Mouse (Mus musculus) limb, embryonic 10.5 days (tissue): ENCODE data around the gene Phldb1. TPM values are rescaled to one million over a fixed set of nuclear protein-coding genes. Genes with fewer than 3 reads are reported as not detected.
A peak's percentile ranks its signal among the peaks of the same experiment; 100 is the strongest.

Source experiments
- DNase-seq: peaks from one replicate; pipeline ENCODE4 v3.0.0-alpha.2; 2017; ENCODE audit warnings: low spot score
- H3K27ac ChIP-seq: fragments of 300-500 bp; sonication (generic); 2 replicates; pipeline ENCODE4 v1.5.1; 2016; ENCODE audit warnings: mild to moderate bottlenecking
- H3K27me3 ChIP-seq: fragments of 300-500 bp; sonication (generic); 2 replicates; pipeline ENCODE4 v1.6.1; 2016; ENCODE audit warnings: low read depth, mild to moderate bottlenecking; ENCODE audit not compliant: poor library complexity, severe bottlenecking
- H3K36me3 ChIP-seq: fragments of 300-500 bp; sonication (generic); 2 replicates; pipeline ENCODE4 v1.6.1; 2016; ENCODE audit warnings: mild to moderate bottlenecking, moderate library complexity
- H3K4me1 ChIP-seq: fragments of 300-500 bp; sonication (generic); 2 replicates; pipeline ENCODE4 v1.6.1; 2016
- H3K4me3 ChIP-seq: fragments of 300-500 bp; sonication (generic); 2 replicates; pipeline ENCODE4 v1.5.1; 2016; ENCODE audit warnings: mild to moderate bottlenecking, moderate library complexity
- H3K9me3 ChIP-seq: fragments of 300-500 bp; sonication (generic); replicated peaks from 2 replicates; pipeline ENCODE4 v1.6.1; 2016; ENCODE audit warnings: mild to moderate bottlenecking
- WGBS: fragments of 180-500 bp; shearing (Covaris S2); methylation state at CpG from one replicate; pipeline ENCODE4 v1.1.7; 2016; 5-methylcytosine and 5-hydroxymethylcytosine counted together
- polyA plus RNA-seq: library from polyadenylated mRNA; unstranded; fragments of >200 nt; fragmentation: Nextera tagmentation; extraction: Ambion mirVana; gene quantifications from 2 replicates; pipeline ENCODE4 v1.2.1, GENCODE M21; 2016

Phldb1 gene
- polyA plus RNA-seq, 1 experiment from 2014 or later: 55.9 TPM

DNA sequence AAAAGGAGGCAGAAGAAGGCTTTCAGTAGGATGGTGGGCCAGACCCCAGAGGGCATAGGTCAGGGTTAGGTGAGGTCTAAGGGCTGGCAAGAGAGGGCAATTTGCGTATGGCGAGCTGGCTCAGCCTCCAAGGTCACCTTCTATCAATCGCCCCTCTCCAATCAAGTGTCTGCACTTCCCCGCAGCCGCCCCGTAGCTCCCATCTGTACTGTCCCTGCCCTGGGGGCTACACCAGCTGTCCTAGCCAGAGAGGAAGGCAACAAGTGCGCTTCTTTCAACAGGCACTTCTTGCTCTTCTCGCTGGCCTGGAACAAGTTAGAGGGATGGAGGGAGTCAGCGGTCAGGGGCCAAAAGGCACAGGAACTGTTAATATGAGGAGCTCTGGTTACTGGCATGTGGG, 47.0 kb downstream of the Phldb1 start:
- Histone ChIP-seq H3K36me3 (peaks cover 66% of the 10 kb centered on the region), H3K9me3 (no peaks in the 10 kb centered on the region), H3K4me1 (peaks cover 20% of the 10 kb centered on the region), H3K27ac (no peak overlapping the region), H3K4me3 (no peak overlapping the region), H3K27me3 (no peaks in the 10 kb centered on the region)
- 65% methylated on average over 9 of the region's 9 CpGs for WGBS
- no peak for DNase-seq

DNA sequence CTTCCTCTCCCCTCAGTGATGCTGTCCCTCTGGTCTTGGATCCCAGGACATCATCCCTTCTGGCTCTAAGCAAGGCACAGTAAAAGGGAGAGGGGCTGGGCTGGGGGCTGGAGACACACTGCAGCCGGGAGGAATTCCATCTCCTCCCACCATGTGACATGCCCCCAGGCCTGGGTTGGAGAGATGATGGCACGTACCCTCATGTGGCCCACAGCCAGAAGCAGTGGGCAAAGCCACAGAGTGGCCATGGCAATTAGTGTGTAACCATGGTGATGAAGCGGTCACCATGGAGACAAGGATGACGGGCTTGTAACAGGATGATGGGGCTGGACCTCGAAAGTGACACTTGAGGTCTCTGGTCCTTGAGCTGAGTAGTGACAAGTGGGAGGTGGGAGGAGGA, 48.4 kb downstream of the Phldb1 start:
- peaks cover 52% of the 10 kb centered on the region for H3K36me3 ChIP-seq
- 79% methylated on average over 5 of the region's 5 CpGs for WGBS
- peaks cover 20% of the 10 kb centered on the region for H3K4me1 ChIP-seq
- no peaks in the 10 kb centered on the region for H3K9me3 ChIP-seq
- H3K4me3 ChIP-seq: no peak overlapping the region
- no peak overlapping the region for H3K27ac ChIP-seq
- no peak for DNase-seq
- H3K27me3 ChIP-seq: no peaks in the 10 kb centered on the region

DNA sequence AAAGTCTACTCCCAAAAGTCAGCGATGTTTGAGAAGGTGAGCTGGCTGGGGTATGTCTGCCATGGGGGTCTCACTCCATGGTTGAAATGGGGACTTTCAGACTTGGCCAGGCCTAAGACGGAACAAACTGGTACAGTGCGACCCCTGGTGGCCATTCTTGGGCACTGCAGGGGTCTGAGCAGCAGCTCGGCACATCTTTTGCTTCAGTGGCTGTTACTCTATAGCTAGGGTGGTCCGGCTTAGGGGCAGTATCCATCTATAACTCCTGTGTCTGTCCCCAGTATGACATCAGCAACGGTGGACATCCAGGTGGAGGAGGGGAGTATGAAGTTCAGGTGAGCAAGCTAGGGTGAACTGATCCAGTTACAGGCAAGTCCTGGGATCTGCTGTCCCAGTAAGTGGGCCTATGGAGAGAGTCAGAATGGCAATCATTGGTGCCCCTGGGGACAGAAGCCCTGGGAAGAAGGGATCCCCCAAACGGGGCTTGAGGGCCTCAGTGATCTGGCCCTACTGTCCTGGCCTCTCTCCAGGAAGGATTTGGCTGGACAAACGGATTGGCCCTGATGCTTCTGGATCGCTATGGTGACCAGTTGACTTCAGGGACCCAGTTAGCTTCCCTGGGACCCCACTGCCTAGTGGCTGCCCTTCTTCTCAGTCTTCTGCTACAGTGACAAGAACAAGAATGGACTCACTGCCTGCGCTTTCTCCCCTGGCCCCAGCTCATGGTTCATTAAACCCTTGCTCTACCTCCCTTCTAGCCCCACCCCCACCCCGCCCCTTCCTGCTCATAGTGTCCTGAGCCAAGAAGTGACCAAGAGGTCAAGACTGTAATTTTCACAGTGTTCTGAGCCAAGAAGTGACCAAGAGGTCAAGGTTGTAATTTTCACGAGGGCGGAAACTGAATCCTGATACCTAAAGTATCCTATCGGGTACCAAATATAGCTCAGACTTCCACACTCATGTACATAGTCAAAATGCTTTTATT, 49.4 kb downstream of the Phldb1 start:
- Histone ChIP-seq H3K4me1 (peaks cover 15% of the 10 kb centered on the region), H3K27ac (0 out of 2 replicates have a peak overlapping the region, but pooled peaks have one; percentile 30), H3K4me3 (no peak overlapping the region), H3K27me3 (no peaks in the 10 kb centered on the region), H3K9me3 (no peaks in the 10 kb centered on the region), H3K36me3 (peaks cover 42% of the 10 kb centered on the region)
- 42% methylated on average over 14 of the region's 14 CpGs for WGBS
- peak; percentile 89 for DNase-seq

DNA sequence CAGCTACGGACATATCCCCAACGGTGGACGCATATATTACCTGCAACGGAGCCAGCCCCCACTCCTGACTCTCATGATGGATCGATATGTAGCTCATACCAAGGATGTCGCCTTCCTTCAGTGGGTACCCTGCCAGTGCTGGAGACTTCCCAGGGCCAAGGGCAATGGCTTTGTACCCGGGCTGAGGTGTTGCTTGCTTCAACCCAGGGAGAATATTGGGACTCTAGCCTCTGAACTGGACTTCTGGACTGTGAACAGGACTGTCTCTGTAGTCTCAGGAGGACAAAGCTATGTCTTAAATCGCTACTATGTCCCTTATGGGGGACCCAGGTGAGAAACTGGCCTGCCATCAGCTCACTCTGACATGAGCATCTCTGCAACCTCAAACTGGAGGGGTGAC, 52.0 kb downstream of the Phldb1 start:
- peaks cover 14% of the 10 kb centered on the region for H3K4me1 ChIP-seq
- no peak overlapping the region for H3K4me3 ChIP-seq
- H3K27me3 ChIP-seq: no peaks in the 10 kb centered on the region
- H3K9me3 ChIP-seq: no peaks in the 10 kb centered on the region
- 90% methylated on average over 8 of the region's 8 CpGs for WGBS
- no peak for DNase-seq
- H3K36me3 ChIP-seq: peaks cover 19% of the 10 kb centered on the region
- H3K27ac ChIP-seq: 0 out of 2 replicates have a peak overlapping the region, but pooled peaks have one; percentile 19

DNA sequence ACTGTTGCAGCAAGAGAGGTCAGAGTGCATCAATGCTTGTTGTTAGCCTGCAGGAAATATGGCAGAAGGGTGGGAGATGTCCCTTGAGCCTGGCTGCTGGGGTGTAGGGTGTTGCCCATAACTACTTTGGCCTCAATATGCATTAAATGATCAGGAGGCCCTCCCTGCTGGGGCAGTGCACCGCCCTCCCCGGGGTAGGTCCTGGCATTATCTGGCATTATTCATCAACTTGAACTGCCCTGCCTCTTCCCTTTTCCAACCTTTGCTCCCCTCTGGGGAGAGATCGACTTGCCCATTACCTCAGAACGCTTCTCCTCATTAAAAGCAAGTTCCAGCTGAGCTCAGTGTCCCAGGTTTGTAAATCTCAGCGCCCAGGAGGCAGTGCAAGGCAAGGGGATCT, 55.4 kb downstream of the Phldb1 start:
- H3K4me3 ChIP-seq: no peak overlapping the region
- H3K36me3 ChIP-seq: no peaks in the 10 kb centered on the region
- H3K9me3 ChIP-seq: no peaks in the 10 kb centered on the region
- no peaks in the 10 kb centered on the region for H3K27me3 ChIP-seq
- 66% methylated on average over 5 of the region's 5 CpGs for WGBS
- no peak overlapping the region for H3K27ac ChIP-seq
- no peaks in the 10 kb centered on the region for H3K4me1 ChIP-seq
- no peak for DNase-seq

DNA sequence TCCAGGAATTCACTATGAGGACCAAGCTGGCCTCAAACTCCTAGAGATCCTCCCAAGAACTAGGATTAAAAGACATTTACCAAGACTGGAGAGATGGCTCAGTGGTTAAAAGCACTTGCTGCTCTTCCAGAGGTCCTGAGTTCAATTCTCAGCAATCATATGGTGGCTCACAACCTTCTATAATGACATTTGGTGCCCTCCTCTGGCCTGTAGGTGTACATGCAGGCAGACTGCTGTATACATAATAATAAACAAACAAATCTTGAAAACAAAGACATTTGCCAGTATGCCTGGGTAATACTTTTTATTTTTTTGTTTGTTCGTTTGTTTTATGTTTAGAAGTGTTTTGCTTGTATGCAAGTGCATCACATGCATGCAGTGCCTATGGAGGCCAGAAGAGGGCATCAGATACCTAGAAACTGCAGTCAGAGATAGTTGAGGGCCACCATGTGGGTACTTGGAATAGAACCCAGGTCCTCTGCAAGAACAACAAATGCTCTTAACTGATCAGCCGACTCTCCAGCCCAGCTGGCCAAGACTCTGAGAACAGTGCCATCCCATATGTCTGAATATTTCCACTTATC, 56.6 kb downstream of the Phldb1 start:
- H3K36me3 ChIP-seq: no peaks in the 10 kb centered on the region
- H3K27me3 ChIP-seq: no peaks in the 10 kb centered on the region
- DNase-seq: no peak
- 82% methylated on average over 2 of the region's 2 CpGs for WGBS
- H3K4me3 ChIP-seq: no peak overlapping the region
- H3K9me3 ChIP-seq: no peaks in the 10 kb centered on the region
- no peak overlapping the region for H3K27ac ChIP-seq
- H3K4me1 ChIP-seq: no peaks in the 10 kb centered on the region

DNA sequence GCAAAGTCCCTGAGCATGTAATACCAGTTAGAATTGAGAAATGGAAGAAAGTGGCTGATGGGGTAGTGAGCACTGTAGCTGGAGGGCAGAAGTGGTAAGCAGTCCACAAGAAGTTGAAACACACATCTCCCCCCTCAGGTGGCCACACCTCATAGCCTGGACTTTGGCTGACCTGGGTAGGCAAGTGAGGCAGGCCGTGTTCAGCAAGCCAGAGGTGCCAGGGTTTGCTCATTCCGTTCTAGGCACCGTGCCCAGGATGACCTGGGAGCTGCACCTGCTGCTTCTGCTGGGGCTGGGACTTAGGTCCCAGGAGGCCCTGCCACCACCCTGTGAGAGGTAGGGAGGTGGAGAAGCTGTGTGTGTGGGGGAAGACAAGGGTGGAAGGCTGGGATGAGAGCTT, 62.0 kb downstream of the Phldb1 start, which contains the start of gene Treh:
TSS of gene Treh (plus strand) at position 229 of the 400 bp plus-strand sequence.
- Histone ChIP-seq H3K27me3 (no peaks in the 10 kb centered on the region), H3K9me3 (no peaks in the 10 kb centered on the region), H3K36me3 (no peaks in the 10 kb centered on the region), H3K4me1 (no peaks in the 10 kb centered on the region), H3K27ac (no peak within 1 kb of the TSS), H3K4me3 (no peak within 1 kb of the TSS)
- DNase-seq: no peak
- WGBS: 85% methylated on average over 3 of the region's 3 CpGs

DNA sequence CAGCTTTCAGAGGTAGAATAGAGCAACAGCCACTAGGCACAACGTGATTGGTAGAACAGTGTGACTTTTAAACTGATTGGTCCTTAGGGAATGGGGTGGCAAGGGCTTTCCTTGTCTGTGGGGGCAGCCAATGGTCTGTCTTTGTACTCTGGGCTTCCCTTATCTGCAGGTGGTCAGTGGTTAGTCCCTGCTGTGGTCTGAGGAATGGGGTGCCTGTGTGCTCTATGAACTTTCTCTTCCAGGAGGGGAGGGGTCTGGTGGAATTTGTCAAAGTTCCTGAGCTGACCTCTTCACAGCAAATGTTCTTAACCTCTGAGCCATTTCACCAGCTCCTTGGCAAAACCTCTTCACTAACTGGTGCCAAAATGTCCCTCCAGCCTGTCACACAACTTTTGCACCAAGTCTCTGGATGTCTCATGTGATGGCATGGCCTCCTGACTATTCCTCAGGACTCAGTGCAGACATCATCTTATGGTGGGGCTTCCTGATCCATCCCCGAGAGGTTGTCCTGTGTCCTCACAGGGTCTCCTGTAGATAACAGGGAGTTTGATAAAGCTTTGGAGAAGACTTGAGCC, 62.6 kb downstream of the Phldb1 start:
- DNase-seq: no peak
- no peak overlapping the region for H3K27ac ChIP-seq
- WGBS: 70% methylated on average over 2 of the region's 2 CpGs
- H3K27me3 ChIP-seq: no peaks in the 10 kb centered on the region
- H3K9me3 ChIP-seq: no peaks in the 10 kb centered on the region
- no peaks in the 10 kb centered on the region for H3K36me3 ChIP-seq
- H3K4me1 ChIP-seq: no peaks in the 10 kb centered on the region
- H3K4me3 ChIP-seq: no peak overlapping the region

DNA sequence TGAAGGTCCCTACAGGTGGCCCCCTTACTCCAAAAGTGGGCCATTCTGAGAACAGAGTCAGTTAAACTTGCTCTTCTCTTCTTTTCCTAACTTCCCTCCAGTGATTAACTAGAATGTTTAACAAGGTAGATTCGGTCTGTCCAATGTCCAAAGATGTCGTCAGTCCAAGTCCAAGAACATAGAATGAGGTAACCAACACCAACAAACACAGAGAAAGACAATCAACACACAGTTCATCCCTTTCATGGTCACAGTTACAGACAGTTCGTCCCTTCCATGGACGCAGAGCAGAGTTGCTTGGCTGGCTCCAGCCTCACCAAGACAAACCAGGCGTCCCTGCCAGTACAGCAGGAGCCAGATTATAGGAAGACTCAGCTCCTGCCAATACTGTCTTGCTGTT, 63.6 kb downstream of the Phldb1 start:
- Histone ChIP-seq H3K4me1 (no peaks in the 10 kb centered on the region), H3K36me3 (no peaks in the 10 kb centered on the region), H3K4me3 (no peak overlapping the region), H3K27ac (no peak overlapping the region), H3K9me3 (no peaks in the 10 kb centered on the region), H3K27me3 (no peaks in the 10 kb centered on the region)
- 94% methylated on average over 5 of the region's 5 CpGs for WGBS
- no peak for DNase-seq

DNA sequence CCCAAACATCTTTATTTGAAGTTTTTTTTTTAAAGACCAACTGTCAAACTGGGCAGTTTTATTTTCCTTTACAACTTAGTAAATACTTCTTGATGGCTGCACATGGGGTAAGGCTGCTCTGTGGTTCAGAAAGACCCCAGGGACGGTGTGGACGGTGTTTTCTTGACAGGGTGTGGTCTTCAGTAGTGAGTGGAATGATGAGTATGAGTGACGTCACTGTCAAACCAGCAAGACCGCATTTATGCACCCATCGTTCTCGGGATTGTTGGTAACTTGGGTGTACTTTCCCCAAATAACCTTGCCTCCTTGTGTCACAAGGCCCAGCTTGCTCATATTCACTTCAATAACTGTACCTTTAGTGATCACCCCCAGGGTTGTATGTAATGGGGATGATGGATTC, 71.3 kb downstream of the Phldb1 start:
- H3K36me3 ChIP-seq: no peaks in the 10 kb centered on the region
- no peak for DNase-seq
- no peaks in the 10 kb centered on the region for H3K27me3 ChIP-seq
- no peaks in the 10 kb centered on the region for H3K4me1 ChIP-seq
- no peak overlapping the region for H3K4me3 ChIP-seq
- no peak overlapping the region for H3K27ac ChIP-seq
- 91% methylated on average over 6 of the region's 6 CpGs for WGBS
- no peaks in the 10 kb centered on the region for H3K9me3 ChIP-seq

DNA sequence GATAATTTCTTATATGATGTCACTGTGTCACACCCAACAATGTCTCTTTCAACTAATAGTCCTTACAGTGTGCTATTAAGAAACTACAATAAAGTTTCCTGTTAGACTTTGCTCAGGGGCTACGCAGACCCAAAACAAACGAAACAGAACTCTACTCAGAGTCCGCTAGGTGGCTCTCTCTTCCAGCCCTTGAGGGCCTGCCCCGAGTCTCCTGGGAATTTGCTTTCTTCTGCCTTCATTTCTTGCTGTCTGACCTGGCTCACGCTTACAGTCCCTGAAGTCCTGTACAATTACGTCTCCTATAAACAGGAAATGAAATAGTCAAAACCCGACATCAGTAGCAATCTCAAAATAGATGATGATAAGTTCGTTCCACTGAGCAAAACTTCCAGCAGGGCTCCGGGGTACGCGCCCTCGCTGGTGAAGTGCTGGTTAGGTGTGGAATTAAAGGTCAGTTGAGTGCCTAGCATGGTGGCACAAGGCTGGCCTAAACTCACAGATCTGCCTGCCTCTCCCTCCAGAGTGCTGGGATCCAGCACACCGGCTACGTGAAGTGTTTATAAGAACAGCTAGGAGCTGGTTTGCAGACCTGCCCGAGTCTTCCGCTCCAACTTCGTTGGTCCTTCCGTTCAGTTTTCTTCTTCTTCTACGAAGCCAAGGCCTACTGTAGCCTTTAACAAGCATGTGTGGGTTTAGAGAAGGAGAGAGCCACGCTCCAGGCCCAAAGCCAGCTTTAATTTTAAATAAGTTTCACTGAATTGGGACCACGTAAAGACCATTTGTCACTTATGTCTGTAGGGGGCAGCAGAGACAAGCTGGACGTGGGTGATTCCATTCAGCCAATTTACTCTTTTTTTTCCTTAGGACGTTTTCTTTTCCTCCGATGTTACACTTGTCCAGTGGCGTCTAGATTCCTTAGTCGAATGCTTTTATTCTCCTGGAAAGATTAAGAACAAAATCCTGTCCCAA, 79.6 kb downstream of the Phldb1 start:
- WGBS: 33% methylated on average over 26 of the region's 26 CpGs
- Histone ChIP-seq H3K4me3 (peak overlapping the region; percentile 35), H3K9me3 (no peaks in the 10 kb centered on the region), H3K27ac (0 out of 2 replicates have a peak overlapping the region, but pooled peaks have one; percentile 34), H3K4me1 (peaks cover 7% of the 10 kb centered on the region; the same call in 1 of the 2 replicates), H3K36me3 (no peaks in the 10 kb centered on the region), H3K27me3 (no peaks in the 10 kb centered on the region)
- peak; percentile 66 for DNase-seq

DNA sequence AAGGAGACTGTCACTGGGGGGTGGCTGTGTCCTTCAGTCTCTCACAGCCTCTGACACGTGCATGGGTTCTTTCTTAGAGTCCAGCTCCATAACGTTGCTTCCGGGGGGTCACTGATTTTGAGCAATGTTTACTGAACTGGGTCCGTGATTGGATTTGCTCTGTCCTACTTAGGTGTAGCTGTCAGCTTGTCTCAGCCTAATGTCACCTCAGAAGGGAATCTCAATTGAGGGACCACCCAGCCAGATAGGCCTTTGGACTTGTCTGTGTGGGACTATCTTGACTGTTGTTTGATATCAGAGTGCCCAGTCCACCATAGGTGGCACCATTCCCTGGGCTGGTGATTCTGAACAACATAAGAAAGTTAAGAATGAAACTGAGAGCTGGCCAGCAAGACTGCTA, 81.1 kb downstream of the Phldb1 start:
- Histone ChIP-seq H3K27ac (no peak overlapping the region), H3K4me1 (peaks cover 12% of the 10 kb centered on the region), H3K4me3 (no peak overlapping the region), H3K9me3 (no peaks in the 10 kb centered on the region), H3K36me3 (no peaks in the 10 kb centered on the region), H3K27me3 (0 out of 2 replicates have a peak, but pooled peaks cover 3% of the 10 kb centered on the region)
- no peak for DNase-seq
- WGBS: 76% methylated on average over 4 of the region's 4 CpGs
